Mouse (Mus musculus) intestine, embryonic 15.5 days (tissue): ENCODE data around the gene Dbr1. TPM values are rescaled to one million over a fixed set of nuclear protein-coding genes. Genes with fewer than 3 reads are reported as not detected.
"Not testable (repeated sequence)": the region's sequence is repeated elsewhere in the genome, so short reads cannot be mapped to it uniquely, and the experiment has no call there.

Experiments
- ATAC-seq: fragments of 200-750 bp; cut with Nextera tagmentation; 2 replicates; pipeline ENCODE4 v1.8.0; 2017; ENCODE audit warnings: moderate TSS enrichment, moderate library complexity
- H3K27ac ChIP-seq: fragments of 300-500 bp; sonication (generic); 2 replicates; pipeline ENCODE4 v1.5.1; 2015; ENCODE audit warnings: mild to moderate bottlenecking, inconsistent platforms
- H3K27me3 ChIP-seq: fragments of 300-500 bp; sonication (generic); replicated peaks from 2 replicates; pipeline ENCODE4 v1.6.1; 2015; ENCODE audit warnings: inconsistent platforms
- H3K36me3 ChIP-seq: fragments of 300-500 bp; sonication (generic); 2 replicates; pipeline ENCODE4 v1.6.1; 2015; ENCODE audit warnings: inconsistent platforms
- H3K4me1 ChIP-seq: fragments of 300-500 bp; sonication (generic); replicated peaks from 2 replicates; pipeline ENCODE4 v1.6.1; 2015; ENCODE audit warnings: inconsistent platforms
- H3K4me2 ChIP-seq: fragments of 300-500 bp; sonication (generic); replicated peaks from 2 replicates; pipeline ENCODE4 v1.6.1; 2015; ENCODE audit warnings: mild to moderate bottlenecking, inconsistent platforms
- H3K4me3 ChIP-seq: fragments of 300-500 bp; sonication (generic); replicated peaks from 2 replicates; pipeline ENCODE4 v1.5.1; 2015; ENCODE audit warnings: inconsistent platforms
- H3K9ac ChIP-seq: fragments of 300-500 bp; sonication (generic); 2 replicates; pipeline ENCODE4 v1.6.1; 2015; ENCODE audit warnings: inconsistent platforms
- H3K9me3 ChIP-seq: fragments of 300-500 bp; sonication (generic); 2 replicates; pipeline ENCODE4 v1.6.1; 2016; ENCODE audit warnings: inconsistent platforms
- WGBS: fragments of 180-500 bp; shearing (Covaris S2); methylation state at CpG from one replicate; pipeline ENCODE4 v1.1.7; 2015; 5-methylcytosine and 5-hydroxymethylcytosine counted together
- polyA plus RNA-seq: library from polyadenylated mRNA; unstranded; fragments of >200 nt; fragmentation: Nextera tagmentation; extraction: Ambion mirVana; gene quantifications from 2 replicates; pipeline ENCODE4 v1.2.1, GENCODE M21; 2015

The Dbr1 gene
- polyA plus RNA-seq, 1 experiment from 2014 or later: 28.2 TPM

DNA sequence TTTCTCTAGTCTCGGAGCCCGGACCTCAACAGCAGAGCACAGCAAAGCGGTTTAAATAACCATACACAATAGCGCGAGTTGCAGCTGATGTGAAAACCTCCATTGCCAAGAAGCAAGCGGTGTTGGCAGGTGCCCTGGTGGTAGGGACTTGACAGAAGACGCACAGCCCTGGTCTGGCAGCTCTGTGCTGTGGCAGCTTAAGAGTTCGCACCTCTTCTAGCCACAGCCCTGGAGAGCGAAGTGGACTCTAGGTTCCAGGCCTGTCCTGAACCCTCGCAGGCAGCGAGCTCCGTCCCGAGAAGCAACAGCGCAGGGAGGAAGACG is 7.6 kb upstream of the Dbr1 start:
- Histone ChIP-seq H3K4me1 (peaks cover 4% of the 10 kb centered on the region), H3K9me3 (no peaks in the 10 kb centered on the region), H3K36me3 (no peaks in the 10 kb centered on the region), H3K27me3 (no peaks in the 10 kb centered on the region), H3K4me3 (peak overlapping the region; percentile 88), H3K4me2 (peak overlapping the region; percentile 74), H3K9ac (peak overlapping the region; percentile 93), H3K27ac (peak overlapping the region; percentile 98)
- ATAC-seq: no peak; the same call in 1 of the 2 replicates
- WGBS: under 1% methylated on average over 15 of the region's 15 CpGs

DNA sequence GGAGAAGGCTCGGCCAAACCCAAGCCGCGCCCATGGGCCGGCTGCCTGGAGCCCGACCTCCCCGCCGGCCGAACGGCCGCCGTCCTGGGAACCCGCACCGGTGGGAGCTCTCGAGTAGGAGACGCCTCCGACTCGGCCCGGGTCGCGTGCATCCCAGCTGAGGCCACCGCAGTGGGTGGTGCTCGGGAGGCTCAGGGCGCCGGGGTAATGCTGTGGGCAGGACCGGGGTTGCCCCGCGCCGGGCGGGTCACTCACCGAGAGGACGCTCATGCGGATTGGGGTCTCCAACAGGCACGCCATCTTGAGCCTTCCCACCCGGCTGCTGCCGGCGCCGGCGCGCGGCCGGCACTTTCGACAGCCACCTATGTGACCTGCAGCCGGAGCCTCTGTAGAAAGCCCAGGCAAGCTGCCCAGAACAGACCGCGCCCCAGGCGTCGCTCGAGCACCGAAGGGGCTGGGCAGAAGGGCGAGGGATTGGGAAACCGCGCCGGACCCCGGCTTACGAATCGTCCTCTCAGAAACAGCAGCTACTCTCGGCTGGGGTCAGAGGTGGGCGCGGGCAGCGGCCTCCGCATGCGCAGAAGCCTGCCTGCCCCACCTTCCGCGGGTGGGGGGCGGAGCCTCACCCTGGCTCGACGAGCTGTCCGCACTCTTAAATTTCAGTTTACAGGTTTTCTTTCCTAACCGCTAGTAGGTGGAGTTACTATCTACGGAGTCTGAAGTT is 7.1 kb upstream of the Dbr1 start, which contains the start of gene Armc8:
Gene Armc8, minus strand, starts transcription at position 553 of the 724 bp plus-strand sequence.
- H3K27me3 ChIP-seq: no peaks in the 10 kb centered on the region
- 0% methylated on average over 70 of the region's 70 CpGs for WGBS
- H3K4me3 ChIP-seq: peak within 1 kb of the TSS; percentile 88
- peak within 1 kb of the TSS; percentile 93 for H3K9ac ChIP-seq
- H3K27ac ChIP-seq: peak within 1 kb of the TSS; percentile 98
- no peaks in the 10 kb centered on the region for H3K9me3 ChIP-seq
- ATAC-seq: peak; percentile 99
- no peaks in the 10 kb centered on the region for H3K36me3 ChIP-seq
- H3K4me1 ChIP-seq: peaks cover 4% of the 10 kb centered on the region
- H3K4me2 ChIP-seq: peak within 1 kb of the TSS; percentile 74

DNA sequence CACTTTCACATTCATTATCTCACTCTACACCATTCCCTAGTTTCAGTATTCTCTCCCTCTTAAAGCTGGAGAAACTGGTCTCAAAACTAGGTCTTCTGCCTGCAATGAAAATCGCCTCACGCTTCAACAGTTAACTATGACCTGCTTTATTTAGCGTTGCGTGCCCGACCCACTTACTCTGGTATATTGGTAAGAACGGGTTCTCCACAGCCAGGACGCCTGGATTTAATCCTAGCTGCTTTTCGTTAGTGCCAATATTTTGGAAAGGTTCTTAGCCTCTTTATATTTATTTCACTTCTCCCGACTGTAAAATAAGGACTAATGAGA is 6.6 kb upstream of the Dbr1 start:
- Histone ChIP-seq H3K27ac (peak overlapping the region; percentile 98), H3K27me3 (no peaks in the 10 kb centered on the region), H3K4me2 (peak overlapping the region; percentile 74), H3K4me3 (peak overlapping the region; percentile 88), H3K4me1 (peaks cover 4% of the 10 kb centered on the region), H3K36me3 (no peaks in the 10 kb centered on the region), H3K9ac (peak overlapping the region; percentile 93), H3K9me3 (no peaks in the 10 kb centered on the region)
- 2% methylated on average over 9 of the region's 9 CpGs for WGBS
- no peak for ATAC-seq

DNA sequence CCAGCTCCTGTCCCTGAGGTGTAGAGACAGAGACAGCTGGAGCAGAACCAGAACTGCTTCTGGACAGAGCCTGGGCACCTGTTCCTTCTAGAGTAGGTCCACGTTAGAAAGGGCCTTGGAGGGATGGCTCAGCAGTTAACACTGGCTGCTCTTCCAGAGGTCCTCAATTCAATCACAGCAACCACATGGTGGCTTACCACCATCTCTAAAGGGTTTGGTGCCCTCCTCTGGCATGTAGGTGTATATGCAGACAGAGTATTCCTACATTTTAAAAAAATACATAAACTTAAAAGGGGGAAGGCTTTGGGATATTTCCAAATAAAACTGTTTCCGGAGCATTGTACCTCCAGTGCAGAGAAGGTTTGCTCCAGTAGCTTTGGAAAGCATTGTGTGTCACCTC is 5.1 kb downstream of the Dbr1 start:
- H3K27me3 ChIP-seq: no peaks in the 10 kb centered on the region
- peaks cover 21% of the 10 kb centered on the region for H3K36me3 ChIP-seq
- no peak for ATAC-seq
- H3K4me3 ChIP-seq: no peak overlapping the region
- no peak overlapping the region for H3K27ac ChIP-seq
- no peak overlapping the region for H3K4me2 ChIP-seq
- WGBS: 36% methylated on average over 2 of the region's 2 CpGs
- no peak overlapping the region for H3K9ac ChIP-seq
- 0 out of 2 replicates have a peak, but pooled peaks cover 3% of the 10 kb centered on the region for H3K4me1 ChIP-seq
- H3K9me3 ChIP-seq: no peaks in the 10 kb centered on the region

DNA sequence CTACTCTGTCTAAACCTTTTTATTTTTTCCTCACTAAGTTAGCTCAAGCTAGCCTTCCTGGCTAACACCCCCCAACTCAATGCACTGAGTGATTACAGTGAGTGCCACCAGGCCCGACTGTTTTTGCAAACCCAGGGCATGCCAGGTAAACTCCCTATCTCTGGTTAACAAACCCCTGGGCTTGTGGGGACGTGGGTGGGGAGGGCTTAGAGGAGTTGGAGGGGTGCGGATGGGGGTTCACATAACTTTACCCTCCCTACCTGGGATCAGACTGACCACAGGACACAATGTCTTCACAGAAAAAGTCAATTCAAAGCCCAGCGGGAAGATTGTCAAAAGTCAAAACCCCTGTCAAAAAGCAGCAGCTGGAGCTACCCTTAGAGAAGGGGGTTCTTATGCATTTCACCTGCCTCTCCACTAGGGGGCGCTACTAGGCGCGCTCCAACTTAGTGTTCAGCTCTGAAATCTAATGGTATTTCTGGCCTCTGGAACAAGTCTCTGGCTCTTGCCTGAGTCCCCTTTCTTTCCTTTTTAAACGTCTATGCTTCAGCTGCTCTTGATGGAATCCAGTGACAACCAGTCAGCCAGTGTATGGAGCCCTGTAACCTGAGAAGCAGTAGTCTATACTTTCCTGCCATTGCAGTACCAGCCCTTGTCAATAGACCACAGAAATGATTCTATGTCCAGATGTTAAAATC is 12.1 kb downstream of the Dbr1 start:
- Histone ChIP-seq H3K4me1 (no peaks in the 10 kb centered on the region), H3K9ac (no peak overlapping the region), H3K4me3 (no peak overlapping the region), H3K27ac (no peak overlapping the region), H3K27me3 (no peaks in the 10 kb centered on the region), H3K9me3 (no peaks in the 10 kb centered on the region), H3K4me2 (no peak overlapping the region), H3K36me3 (peaks cover 6% of the 10 kb centered on the region; the same call in 1 of the 2 replicates)
- no peak for ATAC-seq
- 27% methylated on average over 8 of the region's 8 CpGs for WGBS

DNA sequence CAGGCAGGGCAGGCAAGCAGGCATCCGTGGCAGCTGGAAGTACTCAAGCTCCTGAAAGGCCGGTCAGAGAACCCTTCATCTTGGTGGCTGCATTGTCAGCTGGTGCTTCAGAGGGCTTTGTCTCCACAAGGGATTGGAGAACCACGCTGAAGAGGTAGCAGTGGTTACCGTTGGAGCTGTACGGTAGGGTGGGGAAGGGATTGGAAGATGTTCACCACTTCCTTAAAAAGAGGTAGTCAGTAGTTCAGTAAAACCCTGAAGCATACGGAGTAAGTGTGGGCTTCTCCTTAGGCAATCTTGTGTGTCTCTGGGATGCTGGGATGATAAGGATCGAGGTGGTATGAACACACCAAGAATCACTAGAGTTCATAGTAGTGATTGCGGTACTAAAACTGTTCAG is 15.5 kb downstream of the Dbr1 start:
- ATAC-seq: no peak
- Histone ChIP-seq H3K27me3 (no peaks in the 10 kb centered on the region), H3K4me1 (no peaks in the 10 kb centered on the region), H3K27ac (no peak overlapping the region), H3K36me3 (no peaks in the 10 kb centered on the region), H3K9me3 (no peaks in the 10 kb centered on the region), H3K4me3 (no peak overlapping the region), H3K9ac (no peak overlapping the region), H3K4me2 (no peak overlapping the region)
- WGBS: 73% methylated on average over 8 of the region's 8 CpGs

DNA sequence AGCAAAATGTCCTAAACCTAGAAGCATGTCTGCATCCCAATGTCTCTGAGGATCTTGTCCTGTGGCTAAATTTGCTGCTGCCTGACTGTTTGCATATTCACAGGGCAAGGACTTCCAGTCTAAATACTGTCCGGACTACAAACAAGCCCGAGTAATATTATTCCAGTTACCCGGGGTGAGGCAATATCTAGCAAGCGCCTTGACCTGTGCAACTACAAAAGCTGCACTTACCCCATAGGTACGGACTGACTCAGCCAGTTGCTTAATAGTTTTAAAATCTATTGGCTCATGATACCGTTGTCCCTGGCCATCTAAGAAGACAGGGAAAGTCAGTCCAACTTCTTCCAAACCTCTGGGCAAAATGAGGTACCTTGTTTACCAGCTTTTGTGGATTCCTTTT is 23.5 kb downstream of the Dbr1 start:
- H3K36me3 ChIP-seq, H3K4me2 ChIP-seq, H3K4me3 ChIP-seq, H3K9ac ChIP-seq, H3K4me1 ChIP-seq, H3K9me3 ChIP-seq, ATAC-seq, H3K27ac ChIP-seq, H3K27me3 ChIP-seq: not testable (repeated sequence)
- 94% methylated on average over 6 of the region's 6 CpGs for WGBS

DNA sequence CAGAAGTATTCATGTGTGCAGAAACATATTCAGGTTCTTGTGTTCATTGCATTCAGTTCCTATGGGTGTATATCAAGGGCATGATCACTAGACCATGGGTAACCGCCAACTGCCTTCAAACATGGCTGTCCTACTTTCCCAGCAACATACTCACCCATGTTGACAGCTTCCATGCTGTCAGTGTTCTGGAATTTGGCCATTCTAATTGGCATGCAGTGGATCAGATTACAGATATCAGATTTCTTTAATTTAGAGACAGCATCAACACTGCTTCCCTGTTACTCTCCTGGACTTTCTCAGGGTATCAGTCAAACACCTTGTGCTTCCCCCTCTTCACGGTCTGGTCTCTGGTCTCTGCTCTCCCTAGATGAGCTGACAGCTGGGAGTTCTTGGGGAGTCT is 28.0 kb downstream of the Dbr1 start:
- Histone ChIP-seq H3K4me1 (no peaks in the 10 kb centered on the region), H3K4me2 (no peak overlapping the region), H3K9me3 (no peaks in the 10 kb centered on the region), H3K36me3 (no peaks in the 10 kb centered on the region), H3K27ac (no peak overlapping the region), H3K27me3 (no peaks in the 10 kb centered on the region), H3K9ac (no peak overlapping the region), H3K4me3 (no peak overlapping the region)
- ATAC-seq: no peak
- 62% methylated on average over 2 of the region's 2 CpGs for WGBS

DNA sequence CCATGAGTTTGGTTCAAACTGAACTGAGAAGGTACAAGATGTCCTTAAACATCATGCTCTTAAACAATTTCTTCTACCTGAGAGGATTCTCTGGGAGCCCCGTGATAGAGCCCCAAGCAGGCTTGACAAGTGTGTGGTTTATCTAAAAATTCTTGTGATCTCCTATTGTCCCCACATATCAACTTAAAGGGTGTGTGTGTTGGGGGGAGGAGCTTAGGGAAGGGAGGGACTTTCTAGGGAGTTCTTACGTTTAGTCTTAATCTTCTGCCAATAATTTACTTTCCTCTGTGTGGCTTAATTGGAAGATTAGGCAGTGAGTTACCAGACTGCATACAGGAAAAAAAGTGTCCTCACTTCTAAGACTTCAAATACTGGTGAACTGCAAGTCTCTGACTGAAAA is 36.6 kb downstream of the Dbr1 start, which contains the start of gene A4gnt:
Gene A4gnt, plus strand, starts transcription at position 301 of the 400 bp plus-strand sequence.
- Histone ChIP-seq H3K4me2 (no peak within 1 kb of the TSS), H3K27me3 (no peaks in the 10 kb centered on the region), H3K27ac (no peak within 1 kb of the TSS), H3K4me3 (no peak within 1 kb of the TSS), H3K9ac (no peak within 1 kb of the TSS), H3K4me1 (no peaks in the 10 kb centered on the region), H3K36me3 (no peaks in the 10 kb centered on the region), H3K9me3 (no peaks in the 10 kb centered on the region)
- 34% methylated on average over 2 of the region's 2 CpGs for WGBS
- no peak for ATAC-seq

DNA sequence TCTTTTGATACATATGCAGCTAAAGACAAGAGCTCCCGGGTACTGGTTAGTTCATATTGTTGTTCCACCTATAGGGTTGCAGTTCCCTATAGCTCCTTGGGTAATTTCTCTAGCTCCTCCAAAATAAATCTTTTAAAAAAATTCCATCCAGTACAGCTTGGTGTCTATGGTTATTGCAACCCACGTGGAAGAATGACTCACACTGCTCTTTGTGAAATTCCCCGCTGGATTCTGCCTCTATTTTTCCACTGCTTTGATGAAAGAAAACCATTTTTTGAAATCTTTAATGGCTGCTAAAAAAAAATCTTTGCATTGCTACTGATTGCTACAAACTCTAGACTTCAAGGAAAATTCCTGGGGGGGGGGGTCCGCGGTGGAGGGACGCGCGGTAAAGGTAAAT is 44.1 kb downstream of the Dbr1 start:
- Histone ChIP-seq H3K4me3 (no peak overlapping the region), H3K36me3 (no peaks in the 10 kb centered on the region), H3K27me3 (no peaks in the 10 kb centered on the region), H3K4me1 (no peaks in the 10 kb centered on the region), H3K4me2 (no peak overlapping the region), H3K9ac (no peak overlapping the region), H3K9me3 (no peaks in the 10 kb centered on the region), H3K27ac (no peak overlapping the region)
- ATAC-seq: no peak
- WGBS: 94% methylated on average over 8 of the region's 8 CpGs

DNA sequence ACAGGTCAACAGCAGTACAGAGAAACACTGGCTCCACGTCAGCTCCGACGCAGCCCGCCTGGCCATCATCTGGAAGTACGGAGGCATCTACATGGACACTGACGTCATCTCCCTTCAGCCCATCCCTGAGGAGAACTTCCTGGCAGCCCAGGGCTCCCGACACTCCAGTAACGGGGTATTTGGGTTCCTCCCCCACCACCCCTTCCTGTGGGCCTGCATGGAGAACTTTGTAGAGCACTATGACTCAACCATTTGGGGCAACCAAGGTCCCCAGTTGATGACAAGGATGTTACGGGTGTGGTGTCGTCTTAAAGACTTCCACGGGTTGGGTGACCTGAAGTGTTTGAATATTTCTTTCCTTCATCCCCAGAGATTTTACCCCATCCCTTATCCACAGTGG is 44.6 kb downstream of the Dbr1 start:
- H3K9ac ChIP-seq: no peak overlapping the region
- 86% methylated on average over 11 of the region's 11 CpGs for WGBS
- H3K9me3 ChIP-seq: no peaks in the 10 kb centered on the region
- H3K27me3 ChIP-seq: no peaks in the 10 kb centered on the region
- no peak overlapping the region for H3K4me3 ChIP-seq
- H3K27ac ChIP-seq: no peak overlapping the region
- no peak overlapping the region for H3K4me2 ChIP-seq
- H3K36me3 ChIP-seq: no peaks in the 10 kb centered on the region
- no peaks in the 10 kb centered on the region for H3K4me1 ChIP-seq
- ATAC-seq: no peak

DNA sequence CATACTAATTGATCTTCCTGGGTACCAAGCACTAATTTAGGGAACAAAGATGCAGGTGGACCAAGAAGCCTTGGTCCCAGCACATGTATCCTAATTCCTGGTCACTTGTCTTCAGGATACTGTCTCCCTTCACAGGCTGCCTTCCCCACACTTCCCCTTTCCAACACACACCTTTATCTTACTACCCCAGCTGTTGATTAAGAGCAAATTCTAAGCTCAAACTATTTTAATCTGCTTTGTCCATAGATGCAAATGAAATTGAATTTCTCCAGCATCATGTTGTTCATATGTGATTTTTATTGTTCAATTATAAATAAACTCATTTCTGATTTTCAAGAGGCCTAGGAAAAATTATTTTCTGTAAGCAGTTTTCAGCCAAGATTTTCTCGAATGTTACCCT is 46.4 kb downstream of the Dbr1 start:
- no peak overlapping the region for H3K9ac ChIP-seq
- H3K9me3 ChIP-seq: no peaks in the 10 kb centered on the region
- no peaks in the 10 kb centered on the region for H3K27me3 ChIP-seq
- no peak for ATAC-seq
- no peak overlapping the region for H3K27ac ChIP-seq
- no peak overlapping the region for H3K4me3 ChIP-seq
- H3K4me1 ChIP-seq: no peaks in the 10 kb centered on the region
- H3K36me3 ChIP-seq: no peaks in the 10 kb centered on the region
- WGBS: 81% methylated on average over 1 of the region's 1 CpGs
- no peak overlapping the region for H3K4me2 ChIP-seq

DNA sequence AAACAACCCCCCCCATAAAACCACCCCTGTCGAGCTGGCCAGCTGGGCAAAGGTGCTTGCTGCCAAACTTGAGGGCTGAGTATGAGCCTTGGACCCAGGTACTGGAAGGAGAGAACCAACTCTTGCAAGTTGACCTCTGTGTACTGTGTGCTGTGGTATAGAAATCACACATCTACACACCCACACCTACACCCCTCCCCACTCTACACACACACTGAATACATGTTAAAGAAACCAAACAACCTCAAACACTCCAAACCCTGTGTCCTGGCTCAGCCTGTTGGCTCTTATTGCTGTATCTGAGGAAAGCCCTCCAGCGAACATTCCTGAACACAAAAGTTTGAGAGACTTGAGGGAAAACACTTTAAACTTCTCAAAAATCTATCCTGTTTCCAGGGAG is 47.4 kb downstream of the Dbr1 start:
- no peaks in the 10 kb centered on the region for H3K36me3 ChIP-seq
- H3K9me3 ChIP-seq: no peaks in the 10 kb centered on the region
- no peak overlapping the region for H3K27ac ChIP-seq
- H3K9ac ChIP-seq: no peak overlapping the region
- H3K4me2 ChIP-seq: no peak overlapping the region
- no peak overlapping the region for H3K4me3 ChIP-seq
- ATAC-seq: no peak
- no peaks in the 10 kb centered on the region for H3K4me1 ChIP-seq
- no peaks in the 10 kb centered on the region for H3K27me3 ChIP-seq
- 43% methylated on average over 2 of the region's 2 CpGs for whole genome bisulfite sequencing
